Mouse (Mus musculus) layer of hippocampus, postnatal 10 days (tissue): Measurements from ENCODE around the gene Cdc34. TPM values are rescaled to one million over a fixed set of nuclear protein-coding genes. Genes with fewer than 3 reads are reported as not detected.
"Not testable (repeated sequence)": the region's sequence is repeated elsewhere in the genome, so short reads cannot be mapped to it uniquely, and the experiment has no call there.

Source experiments
- DNase-seq, 2 experiments: peaks; one replicate each; pipeline ENCODE4 v3.0.0; 2021; ENCODE audit warnings: low spot score in 2 of 2
- total RNA-seq, 2 experiments: library from RNA; stranded (reverse); gene quantifications; 2 replicates each; pipeline ENCODE4 v1.2.3; 2021

Gene Cdc34
- total RNA-seq, 2 experiments from 2014 or later: 54.8 to 56.2 TPM

DNA sequence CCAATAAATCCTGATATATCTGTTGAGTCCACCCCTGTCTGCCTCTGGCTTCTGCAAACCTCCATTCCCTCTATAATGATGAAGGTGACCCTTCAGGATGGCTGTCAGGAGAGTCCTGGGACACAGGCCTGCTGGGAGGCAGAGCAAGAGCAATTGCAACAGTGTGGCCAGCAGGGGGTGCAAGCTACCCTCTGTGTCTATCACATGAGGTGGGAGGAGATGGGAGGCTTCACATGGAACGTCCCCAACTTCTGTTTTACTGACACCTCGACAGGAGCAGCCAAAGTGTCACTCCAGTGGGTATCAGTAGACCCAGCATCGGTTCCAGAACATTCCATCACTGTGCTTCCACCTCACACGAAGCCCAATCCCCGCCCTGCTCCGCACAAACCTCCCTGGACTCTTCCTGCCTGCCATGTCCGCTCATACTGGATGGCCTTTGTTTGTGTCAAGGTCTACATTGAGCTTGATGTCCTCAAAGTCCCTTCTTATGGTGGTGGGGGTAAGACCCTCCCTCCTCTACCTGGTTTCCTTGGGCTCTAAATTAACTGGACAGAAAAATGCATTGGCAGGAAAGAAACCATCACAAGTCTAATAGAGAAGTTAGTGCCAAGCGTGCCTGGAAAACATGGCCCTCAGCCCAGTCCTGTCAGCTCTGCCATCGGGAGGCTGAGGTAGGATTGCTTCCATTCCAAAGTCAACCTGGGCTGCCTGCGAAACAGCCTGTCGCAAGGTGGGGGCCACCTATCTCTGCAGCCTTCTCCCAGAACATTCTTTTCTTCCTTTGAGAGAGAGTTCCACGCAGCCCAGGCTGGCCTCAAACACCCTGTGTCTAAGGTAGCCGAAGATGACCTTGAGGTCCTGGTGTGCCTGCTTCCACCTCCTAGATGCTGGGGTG lies 13.5 kb downstream of the Cdc34 start:
- peak; percentile 80 to 85 for DNase-seq

DNA sequence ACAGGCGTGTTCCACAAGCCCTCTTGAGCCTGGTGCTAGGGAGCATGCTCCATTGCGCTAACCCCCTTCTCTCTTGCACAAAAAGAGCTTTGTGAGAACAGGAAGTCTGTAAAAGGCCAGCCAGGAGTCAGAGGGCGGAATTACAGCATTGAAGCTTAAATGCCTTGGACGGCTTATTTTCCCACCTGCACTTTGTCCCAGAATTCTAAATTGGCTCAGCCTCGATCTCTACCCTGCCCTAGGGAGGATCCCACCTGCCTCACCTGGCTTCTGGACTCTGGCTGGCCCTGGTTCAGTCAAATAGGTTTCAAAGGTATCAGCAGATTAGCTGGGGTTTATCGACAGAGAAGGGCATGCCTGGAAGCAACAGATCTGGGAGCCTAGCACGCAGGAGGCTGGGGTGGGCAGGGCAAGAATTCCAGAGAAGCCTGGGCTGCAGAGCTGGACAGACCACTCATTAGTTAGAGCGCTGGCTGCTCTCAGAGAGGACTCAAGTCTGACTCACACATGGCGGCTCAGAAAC lies 14.2 kb downstream of the Cdc34 start:
- DNase-seq: no peak

DNA sequence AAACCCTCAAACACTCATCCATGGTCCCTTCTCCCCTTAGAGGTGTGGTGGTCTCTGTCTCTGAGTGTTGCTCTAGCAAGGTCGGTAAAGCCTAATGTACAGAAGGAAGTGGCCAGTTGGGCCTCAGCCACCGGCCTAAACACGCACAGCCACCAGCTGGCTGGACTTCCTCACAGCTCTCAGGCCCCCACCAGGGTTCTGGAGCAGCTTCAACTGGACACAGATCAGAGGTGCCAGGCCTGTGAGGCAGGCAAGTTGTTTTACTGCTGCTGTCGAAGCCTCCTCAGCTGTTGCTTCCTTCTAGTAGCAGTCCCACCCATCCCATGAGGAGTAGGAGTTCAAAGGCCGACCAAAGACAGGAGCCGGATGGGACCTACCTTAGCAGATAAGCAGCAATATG lies 15.9 kb downstream of the Cdc34 start:
- no peak for DNase-seq

DNA sequence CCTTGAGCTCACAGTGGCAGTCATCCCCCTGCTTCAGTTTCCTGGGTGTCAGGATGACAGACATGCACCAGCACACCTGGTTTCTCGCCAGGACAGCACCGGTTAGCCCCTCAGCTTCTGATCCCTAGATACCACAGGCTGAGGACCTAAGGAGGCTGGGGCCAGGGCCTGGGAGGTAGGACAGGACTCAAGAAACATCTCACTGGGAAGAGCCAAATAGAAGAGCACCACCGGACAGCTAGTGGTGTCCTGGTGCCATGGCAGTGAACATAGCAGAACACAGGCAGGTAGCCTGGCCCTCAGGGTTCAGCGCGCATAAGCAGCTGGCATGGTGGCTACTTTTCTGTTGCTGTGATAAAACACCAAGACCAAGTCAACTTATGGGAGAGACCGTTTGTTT lies 16.5 kb downstream of the Cdc34 start:
- DNase-seq: no peak

DNA sequence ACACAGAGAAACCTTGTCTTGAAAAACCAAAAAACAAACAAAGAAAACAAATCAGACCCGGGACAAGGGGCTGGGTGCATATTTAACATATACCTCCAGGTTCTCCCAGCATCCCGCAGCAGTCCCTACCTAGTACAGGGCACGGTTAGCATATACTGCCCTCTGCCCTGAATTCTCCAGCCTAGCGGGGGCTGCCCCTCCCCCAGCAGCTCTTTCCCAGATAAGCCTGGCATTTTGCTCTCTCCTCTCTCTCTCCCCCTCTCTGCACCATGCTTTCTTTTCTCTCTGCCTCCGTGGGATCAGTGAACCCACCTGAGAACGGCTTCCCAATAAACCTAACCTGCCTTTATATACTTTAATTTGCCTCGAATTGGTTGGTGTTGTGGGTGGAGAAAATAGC lies 18.7 kb downstream of the Cdc34 start:
- no peak for DNase-seq

DNA sequence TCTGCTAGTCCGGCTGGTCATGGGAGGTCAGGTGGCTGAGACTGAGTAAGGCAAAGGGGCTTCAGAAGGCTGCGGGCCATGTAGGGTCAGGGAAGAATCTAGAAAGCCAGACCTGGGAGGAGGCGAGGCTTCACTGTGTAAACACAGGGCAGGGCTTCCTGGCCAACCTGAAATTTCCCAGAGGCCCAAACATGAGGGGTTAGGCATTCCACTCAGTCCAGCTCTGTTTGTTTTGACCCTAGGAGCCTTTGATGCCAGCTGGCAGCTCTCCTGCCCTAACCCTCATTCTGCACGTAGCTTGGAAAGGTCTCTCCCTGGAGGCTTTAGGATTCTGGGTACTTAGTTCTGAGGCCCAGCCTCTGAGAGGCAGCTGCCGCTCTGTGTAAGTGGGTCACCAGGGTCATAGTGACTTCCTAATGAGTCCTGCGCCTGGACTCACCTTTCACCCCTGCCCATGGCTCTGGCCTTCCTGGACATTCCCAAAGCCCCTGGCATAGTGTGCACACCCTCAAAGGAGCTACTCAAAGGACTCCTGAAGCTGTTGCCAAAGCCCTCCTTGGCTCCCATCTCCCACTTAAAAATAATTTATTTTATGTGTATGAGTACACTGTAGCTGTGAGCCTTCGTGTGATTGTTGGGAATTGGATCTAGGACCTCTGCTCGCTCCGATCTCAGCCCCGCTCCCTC lies 19.6 kb downstream of the Cdc34 start:
- DNase-seq: no peak

DNA sequence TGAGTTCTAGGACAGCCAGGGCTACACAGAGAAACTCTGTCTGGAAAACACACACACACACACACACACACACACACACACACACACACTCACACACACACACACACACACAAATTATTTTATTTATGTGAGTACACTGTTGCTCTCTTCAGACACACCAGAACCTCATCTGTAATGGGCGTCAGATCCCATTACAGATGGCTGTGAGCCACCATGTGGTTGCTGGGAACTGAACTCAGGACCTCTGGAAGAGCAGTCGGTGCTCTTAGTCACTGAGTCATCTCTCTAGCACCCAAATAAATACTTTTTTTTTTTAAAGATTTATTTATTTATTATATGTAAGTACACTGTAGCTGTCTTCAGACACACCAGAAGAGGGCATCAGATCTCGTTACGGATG lies 21.0 kb downstream of the Cdc34 start:
- not testable (repeated sequence) for DNase-seq

DNA sequence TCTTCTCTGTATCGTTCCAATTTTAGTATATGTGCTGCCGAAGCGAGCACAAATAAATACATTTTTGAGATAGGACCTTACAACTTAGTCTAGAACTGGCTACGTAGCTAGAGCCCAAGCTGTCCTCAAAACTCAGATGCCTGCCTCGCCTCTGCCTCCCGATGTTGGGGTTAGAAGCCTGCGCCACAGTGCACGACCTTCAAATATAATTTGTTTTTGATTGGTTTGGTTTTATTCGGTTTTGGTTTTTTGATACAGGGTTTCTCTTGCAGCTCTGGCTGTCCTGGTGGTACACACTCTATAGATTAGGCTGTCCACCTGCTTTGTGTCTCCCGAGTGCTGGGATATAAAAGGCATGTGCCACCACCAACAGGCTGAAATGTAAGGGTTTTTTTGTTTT lies 21.5 kb downstream of the Cdc34 start:
- no peak for DNase-seq

DNA sequence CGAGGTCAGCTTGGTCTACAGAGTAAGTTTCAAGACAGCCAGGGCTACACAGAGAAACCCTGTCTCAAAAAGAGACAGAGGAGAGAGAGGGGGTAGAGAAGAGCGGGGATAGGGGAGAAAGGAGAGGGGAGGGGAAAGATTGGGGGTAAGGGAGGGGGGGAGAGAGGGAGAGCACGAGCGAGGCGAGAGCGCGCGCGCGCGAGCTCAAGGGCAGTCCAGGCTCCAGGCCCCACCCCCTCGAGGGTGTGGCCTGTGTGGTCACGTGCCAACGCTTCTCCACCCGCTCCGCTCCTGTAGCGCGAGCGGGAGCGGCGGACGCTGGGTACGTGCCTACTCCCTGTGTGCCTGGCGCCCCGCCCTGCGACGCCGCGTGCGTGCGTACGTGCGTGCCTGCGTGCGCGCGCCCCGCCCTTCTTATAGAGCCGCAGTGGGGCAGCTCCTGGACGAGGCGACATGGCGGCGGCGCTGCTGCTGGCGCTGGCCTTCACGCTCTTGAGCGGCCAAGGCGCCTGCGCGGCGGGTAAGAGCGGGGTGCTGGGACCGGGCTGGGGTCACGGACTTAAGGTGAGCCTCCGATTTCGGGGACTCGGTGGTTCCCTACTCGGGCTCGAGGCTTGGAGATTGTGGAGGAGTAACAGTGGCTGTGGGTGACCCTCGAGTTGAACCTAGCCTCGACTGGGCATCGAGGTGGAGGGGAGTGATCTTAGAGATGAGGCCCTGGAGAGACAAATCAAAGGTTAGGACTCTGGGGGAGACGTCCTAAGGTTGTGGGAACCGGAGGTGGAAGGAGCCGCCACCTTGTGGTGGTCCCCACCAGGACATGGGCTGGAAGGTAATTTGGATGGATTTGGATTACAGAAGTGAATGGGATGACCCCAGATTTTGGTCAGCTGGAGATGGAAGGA lies 22.3 kb downstream of the Cdc34 start, which contains the start of gene Bsg:
Gene Bsg (plus strand): TSS at position 427 of the 905 bp plus-strand sequence.
- DNase-seq: peak; percentile 98 to 99

DNA sequence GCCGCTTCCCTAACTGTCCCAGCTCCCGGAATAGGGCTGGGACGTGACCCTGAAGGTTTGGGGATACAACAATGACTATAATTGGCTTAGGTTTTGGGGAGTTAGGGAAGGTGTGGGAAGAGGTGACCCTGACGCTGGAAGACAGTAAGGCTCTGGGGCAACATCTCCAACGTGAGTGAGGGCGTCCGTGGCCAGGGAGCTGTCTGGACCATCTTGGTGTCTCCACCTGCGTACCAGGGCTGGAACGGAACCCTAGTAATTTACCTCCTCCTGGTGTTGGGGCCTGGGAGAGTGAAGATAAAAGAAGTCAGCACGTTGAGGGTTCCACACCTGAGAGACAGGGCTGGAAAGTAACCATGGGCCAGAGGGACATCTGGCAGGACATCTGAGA lies 23.0 kb downstream of the Cdc34 start:
- no peak for DNase-seq

DNA sequence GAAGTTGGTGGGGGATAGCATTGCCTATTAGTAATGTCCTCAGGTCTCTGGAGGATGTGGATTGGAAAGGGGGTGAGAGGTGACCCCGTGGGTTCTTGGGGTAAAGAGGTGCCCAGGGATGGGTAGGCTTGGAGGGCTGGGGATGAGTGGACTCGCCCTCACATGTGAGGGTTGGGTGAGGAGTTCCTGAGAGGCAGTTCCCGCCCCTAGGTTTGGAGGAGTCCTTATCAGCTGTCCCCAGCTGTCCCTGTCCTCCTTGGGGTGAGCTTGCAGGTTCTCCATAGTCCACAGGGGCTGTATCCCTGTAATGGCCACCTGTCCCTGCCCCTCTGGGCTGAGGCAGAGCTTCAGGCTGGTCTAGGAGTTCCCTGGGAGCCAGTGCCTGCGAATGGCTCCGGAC lies 24.0 kb downstream of the Cdc34 start:
- DNase-seq: no peak

DNA sequence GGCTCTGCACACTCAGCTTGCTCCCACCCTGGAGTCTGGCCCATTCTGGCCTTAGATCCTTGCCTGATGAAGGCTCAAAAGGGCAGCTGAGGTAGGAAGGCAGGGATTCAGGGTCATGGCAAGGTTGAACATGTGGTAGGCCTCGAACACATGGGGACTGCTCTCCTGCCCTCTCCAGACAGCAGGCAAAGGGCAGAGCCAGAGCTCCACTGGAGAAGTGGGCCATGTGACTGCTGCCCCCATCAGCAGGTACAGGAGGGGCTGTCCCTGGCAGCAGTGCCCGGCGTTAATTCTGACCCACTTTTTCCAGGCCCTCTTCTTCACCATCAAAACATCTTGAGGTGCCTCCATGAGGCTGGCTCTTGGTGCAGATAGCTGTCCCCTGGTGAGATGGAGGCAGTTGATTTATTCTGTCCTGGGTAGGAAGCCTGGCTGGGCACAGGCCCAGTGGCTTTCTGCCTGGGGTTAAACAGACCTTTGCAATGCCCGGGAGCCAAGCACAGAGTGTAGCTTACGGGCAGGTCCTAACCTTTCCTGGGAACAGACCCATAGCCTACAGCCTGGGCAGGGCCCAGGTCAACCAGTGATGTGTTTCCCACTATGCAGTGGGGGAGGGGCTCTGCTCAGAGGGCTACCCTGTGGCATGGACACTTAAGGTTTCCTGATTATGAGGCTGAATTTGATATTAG lies 24.6 kb downstream of the Cdc34 start:
- no peak for DNase-seq

DNA sequence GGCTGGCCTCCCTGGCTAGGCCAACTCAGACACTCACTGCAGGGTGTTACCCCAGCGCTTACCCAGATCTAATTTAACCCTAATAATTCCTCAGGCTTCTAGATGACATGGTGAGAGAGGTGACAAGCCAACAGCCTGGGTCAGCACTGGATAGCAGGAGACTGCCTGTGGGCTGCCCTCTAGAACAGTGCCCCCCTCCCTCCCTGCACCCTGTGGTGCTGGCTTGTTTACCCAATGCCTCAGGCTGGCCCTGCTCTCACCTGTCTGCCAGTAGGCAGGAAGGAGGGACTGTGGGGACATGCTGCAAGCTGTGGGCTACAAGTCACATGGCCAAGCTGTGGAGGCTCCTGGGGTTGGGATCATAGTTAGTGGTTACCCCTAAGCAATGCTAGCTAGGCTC lies 25.2 kb downstream of the Cdc34 start:
- DNase-seq: no peak

DNA sequence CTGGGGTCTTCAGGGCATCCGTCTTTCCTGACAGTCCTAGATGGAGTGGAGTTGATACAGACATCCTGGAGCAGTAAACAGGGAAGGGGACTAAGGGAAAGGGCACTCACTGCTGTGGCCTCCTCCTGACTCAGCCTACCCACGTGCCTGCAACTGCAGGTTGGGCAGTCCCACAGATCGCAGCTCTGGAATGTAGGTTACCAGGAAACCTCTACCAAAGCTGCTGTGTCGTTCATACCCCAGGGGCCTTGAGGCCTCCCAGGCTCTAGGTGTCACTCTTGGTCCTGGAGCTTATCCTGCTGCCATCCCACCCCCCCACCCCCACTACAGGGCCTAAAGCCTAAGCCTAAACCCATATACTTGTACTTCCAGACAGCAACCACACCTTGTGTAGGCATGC lies 25.8 kb downstream of the Cdc34 start:
- no peak for DNase-seq

DNA sequence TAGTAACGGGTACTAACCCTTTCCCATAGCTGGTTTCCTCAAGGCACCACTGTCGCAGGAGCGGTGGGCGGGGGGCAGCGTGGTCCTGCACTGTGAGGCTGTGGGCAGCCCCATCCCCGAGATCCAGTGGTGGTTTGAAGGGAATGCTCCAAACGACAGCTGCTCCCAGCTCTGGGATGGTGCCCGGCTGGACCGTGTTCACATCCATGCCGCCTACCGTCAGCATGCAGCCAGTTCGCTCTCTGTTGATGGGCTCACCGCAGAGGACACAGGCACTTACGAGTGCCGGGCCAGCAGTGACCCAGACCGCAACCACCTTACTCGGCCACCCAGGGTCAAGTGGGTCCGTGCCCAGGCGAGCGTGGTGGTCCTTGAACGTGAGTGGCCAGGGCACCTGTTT lies 26.7 kb downstream of the Cdc34 start:
- no peak for DNase-seq

DNA sequence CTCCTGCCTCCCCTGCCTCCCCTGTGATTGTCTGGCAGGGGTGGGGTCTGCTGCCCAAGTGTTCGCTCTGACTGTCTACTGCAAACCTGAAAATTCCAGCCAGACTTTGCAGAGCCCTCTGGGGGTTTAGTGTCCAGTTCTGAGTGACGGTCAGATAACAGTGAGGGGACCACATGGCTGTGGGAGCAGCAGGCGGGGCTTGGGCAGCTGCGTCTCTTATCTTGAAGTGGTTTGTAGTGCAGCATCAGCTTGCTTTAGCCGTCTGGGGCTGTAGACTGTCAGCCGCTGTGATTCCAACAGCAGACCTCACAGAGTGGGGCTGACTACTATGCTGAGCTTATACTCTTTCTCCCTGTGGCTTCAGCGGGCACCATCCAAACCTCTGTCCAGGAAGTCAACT lies 27.3 kb downstream of the Cdc34 start:
- no peak for DNase-seq

DNA sequence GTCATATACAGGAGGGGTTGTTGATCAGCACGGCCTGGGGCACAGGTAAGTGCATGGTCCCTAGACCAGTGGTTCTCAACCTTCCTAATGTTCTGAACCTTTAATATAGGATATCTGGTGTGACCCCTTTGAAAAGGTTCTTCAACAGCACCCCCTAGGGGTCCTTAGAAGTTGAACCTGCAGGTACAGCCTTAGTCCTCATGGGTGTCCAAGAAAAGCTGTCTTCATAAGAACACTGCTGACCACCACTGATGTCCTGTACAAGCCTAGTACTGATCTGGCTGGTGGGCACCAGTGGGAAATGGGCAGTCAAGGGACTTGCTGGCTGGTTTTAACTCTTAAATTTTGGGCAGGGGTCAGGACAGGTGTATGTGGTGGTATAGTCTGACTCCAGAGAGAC lies 30.0 kb downstream of the Cdc34 start:
- no peak for DNase-seq

DNA sequence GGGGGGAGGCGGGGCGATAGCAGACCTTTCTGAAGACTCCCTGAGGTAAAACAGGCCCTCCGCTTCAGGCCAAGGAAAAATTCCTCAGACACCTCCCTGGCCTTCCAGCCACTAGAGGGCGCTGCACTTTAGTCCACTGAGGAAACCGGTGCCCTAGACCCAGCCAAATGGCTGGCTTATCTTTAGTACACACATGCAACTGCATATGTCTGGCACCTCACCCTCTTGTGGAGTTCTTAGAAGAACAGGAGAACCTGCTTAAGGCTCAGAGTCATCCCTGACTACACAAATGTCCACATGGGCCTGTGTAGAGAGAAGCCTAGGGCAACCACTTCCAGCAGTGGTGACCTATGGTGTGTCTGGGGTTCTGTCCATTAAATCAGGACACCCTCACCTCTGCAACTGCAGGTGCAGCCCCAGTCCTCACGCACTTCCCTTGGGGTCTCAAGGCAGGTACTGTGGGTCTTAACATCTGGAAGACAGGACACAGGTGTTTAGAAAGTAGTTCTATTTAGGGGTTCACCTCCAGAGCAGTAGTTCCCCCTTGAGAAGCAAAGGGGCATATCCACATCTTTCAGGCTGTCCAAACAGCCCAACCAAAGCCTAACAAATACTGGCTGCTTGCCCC lies 30.6 kb downstream of the Cdc34 start:
- peak; percentile 84 to 86 for DNase-seq

DNA sequence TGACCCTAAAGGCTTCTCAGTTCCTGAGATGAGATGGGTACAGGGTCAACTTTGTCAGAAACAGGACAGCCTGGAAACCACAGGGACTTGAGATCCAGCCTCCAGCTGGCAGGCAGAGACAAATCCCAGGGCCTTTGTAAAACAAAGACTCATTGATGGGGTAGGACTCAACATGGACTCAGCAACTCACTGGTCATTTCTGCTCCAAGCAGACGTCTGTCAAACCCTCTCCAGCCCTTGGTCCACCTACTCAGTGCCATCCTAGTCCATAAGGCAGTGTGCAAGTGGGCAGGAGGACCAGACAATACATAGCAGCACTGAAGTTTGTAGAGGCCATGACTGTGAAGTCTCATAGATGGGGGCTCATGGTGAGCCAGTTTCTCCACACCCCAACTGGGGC lies 31.2 kb downstream of the Cdc34 start:
- DNase-seq: no peak

DNA sequence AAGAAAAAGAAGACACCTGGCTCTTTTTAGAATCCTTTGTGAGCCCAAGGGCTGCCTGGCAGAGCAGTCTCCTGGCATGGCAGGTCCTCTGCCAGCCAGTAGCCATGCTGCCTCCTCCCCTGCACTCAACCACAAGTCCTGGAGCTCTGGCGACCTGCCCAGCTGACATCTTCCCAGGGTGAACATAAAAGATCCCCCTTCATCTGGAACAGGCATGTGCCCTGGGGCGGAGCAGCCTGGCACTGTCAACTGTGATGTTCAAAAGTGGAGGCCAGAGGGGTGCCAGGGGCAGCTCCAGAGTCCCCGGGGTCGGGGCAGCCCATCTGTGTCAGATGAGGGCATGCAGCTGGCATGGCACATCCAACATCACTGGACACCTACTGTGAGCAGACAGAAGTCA lies 33.0 kb downstream of the Cdc34 start:
- no peak for DNase-seq
